Mouse (Mus musculus) neural tube, embryonic 12.5 days (tissue): ENCODE data around the gene Hk2. TPM values are rescaled to one million over a fixed set of nuclear protein-coding genes. Genes with fewer than 3 reads are reported as not detected.

Experiments used
- ATAC-seq: fragments of 200-750 bp; cut with Nextera tagmentation; 2 replicates; pipeline ENCODE4 v1.8.0; 2017; ENCODE audit warnings: low read depth, mild to moderate bottlenecking, moderate TSS enrichment, moderate library complexity; ENCODE audit not compliant: low FRiP score
- H3K27ac ChIP-seq: fragments of 300-500 bp; sonication (generic); 2 replicates; pipeline ENCODE4 v1.5.1; 2016
- H3K27me3 ChIP-seq: fragments of 300-500 bp; sonication (generic); replicated peaks from 2 replicates; pipeline ENCODE4 v1.6.1; 2016; ENCODE audit warnings: mild to moderate bottlenecking
- H3K36me3 ChIP-seq: fragments of 300-500 bp; sonication (generic); 2 replicates; pipeline ENCODE4 v1.6.1; 2016; ENCODE audit warnings: mild to moderate bottlenecking
- H3K4me1 ChIP-seq: fragments of 300-500 bp; sonication (generic); 2 replicates; pipeline ENCODE4 v1.6.1; 2016
- H3K4me2 ChIP-seq: fragments of 300-500 bp; sonication (generic); replicated peaks from 2 replicates; pipeline ENCODE4 v1.6.1; 2016; ENCODE audit warnings: mild to moderate bottlenecking
- H3K4me3 ChIP-seq: fragments of 300-500 bp; sonication (generic); 2 replicates; pipeline ENCODE4 v1.5.1; 2016
- H3K9ac ChIP-seq: fragments of 300-500 bp; sonication (generic); 2 replicates; pipeline ENCODE4 v1.6.1; 2016; ENCODE audit warnings: mild to moderate bottlenecking
- H3K9me3 ChIP-seq: fragments of 300-500 bp; sonication (generic); 2 replicates; pipeline ENCODE4 v1.6.1; 2016; ENCODE audit warnings: mild to moderate bottlenecking
- WGBS: fragments of 180-500 bp; shearing (Covaris S2); methylation state at CpG from one replicate; pipeline ENCODE4 v1.1.7; 2016; 5-methylcytosine and 5-hydroxymethylcytosine counted together
- polyA plus RNA-seq: library from polyadenylated mRNA; unstranded; fragments of >200 nt; fragmentation: Nextera tagmentation; extraction: Ambion mirVana; gene quantifications from 2 replicates; pipeline ENCODE4 v1.2.1, GENCODE M21; 2016

The Hk2 gene
- polyA plus RNA-seq, 1 experiment from 2014 or later: 8.1 TPM

GRCm38 (mm10) chr6:82783906-82784305, 9.7 kb upstream of the Hk2 start:
- Histone ChIP-seq H3K36me3 (no peaks in the 10 kb centered on the region), H3K4me3 (no peak overlapping the region), H3K4me1 (no peaks in the 10 kb centered on the region), H3K9me3 (no peaks in the 10 kb centered on the region), H3K27ac (no peak overlapping the region), H3K4me2 (no peak overlapping the region), H3K27me3 (no peaks in the 10 kb centered on the region), H3K9ac (no peak overlapping the region)
- ATAC-seq: no peak
- 74% methylated on average over 4 of the region's 4 CpGs for WGBS

GRCm38 (mm10) chr6:82780802-82781393, 6.6 kb upstream of the Hk2 start:
- Histone ChIP-seq H3K36me3 (no peaks in the 10 kb centered on the region), H3K27me3 (no peaks in the 10 kb centered on the region), H3K4me1 (no peaks in the 10 kb centered on the region), H3K4me2 (no peak overlapping the region), H3K9ac (no peak overlapping the region), H3K27ac (no peak overlapping the region), H3K4me3 (no peak overlapping the region), H3K9me3 (no peaks in the 10 kb centered on the region)
- no peak for ATAC-seq
- WGBS: 30% methylated on average over 8 of the region's 8 CpGs

- Histone ChIP-seq H3K9ac (no peak overlapping the region), H3K4me1 (no peaks in the 10 kb centered on the region)
Measured at GRCm38 (mm10) chr6:82780369-82780768, 6.1 kb upstream of the Hk2 start.

GRCm38 (mm10) chr6:82777124-82777654, 2.9 kb upstream of the Hk2 start:
- no peak overlapping the region for H3K9ac ChIP-seq
- no peak for ATAC-seq
- no peak overlapping the region for H3K4me2 ChIP-seq
- H3K4me3 ChIP-seq: no peak overlapping the region
- H3K36me3 ChIP-seq: no peaks in the 10 kb centered on the region
- no peaks in the 10 kb centered on the region for H3K27me3 ChIP-seq
- 91% methylated on average over 4 of the region's 4 CpGs for WGBS
- H3K4me1 ChIP-seq: peaks cover 5% of the 10 kb centered on the region
- no peaks in the 10 kb centered on the region for H3K9me3 ChIP-seq
- H3K27ac ChIP-seq: no peak overlapping the region

More at GRCm38 (mm10) chr6:82780369-82780768, 6.1 kb upstream of the Hk2 start:
- WGBS: 49% methylated on average over 4 of the region's 4 CpGs
- no peaks in the 10 kb centered on the region for H3K9me3 ChIP-seq
- no peaks in the 10 kb centered on the region for H3K27me3 ChIP-seq
- no peak for ATAC-seq
- no peak overlapping the region for H3K4me3 ChIP-seq
- H3K27ac ChIP-seq: no peak overlapping the region
- no peaks in the 10 kb centered on the region for H3K36me3 ChIP-seq
- H3K4me2 ChIP-seq: no peak overlapping the region

- Histone ChIP-seq H3K4me2 (no peak overlapping the region), H3K36me3 (no peaks in the 10 kb centered on the region), H3K9me3 (no peaks in the 10 kb centered on the region), H3K4me3 (no peak overlapping the region), H3K27me3 (no peaks in the 10 kb centered on the region), H3K27ac (no peak overlapping the region), H3K9ac (no peak overlapping the region), H3K4me1 (peaks cover 5% of the 10 kb centered on the region)
- 85% methylated on average over 6 of the region's 6 CpGs for WGBS
- ATAC-seq: no peak
Measured at GRCm38 (mm10) chr6:82775386-82775785, 1.1 kb upstream of the Hk2 start.

- peak; percentile 60 for ATAC-seq
- Histone ChIP-seq H3K9me3 (no peaks in the 10 kb centered on the region), H3K27ac (no peak overlapping the region), H3K9ac (peak overlapping the region; percentile 55), H3K4me1 (peaks cover 9% of the 10 kb centered on the region), H3K36me3 (no peaks in the 10 kb centered on the region), H3K4me3 (peak overlapping the region; percentile 55), H3K4me2 (peak overlapping the region; percentile 97), H3K27me3 (no peaks in the 10 kb centered on the region)
- WGBS: under 1% methylated on average over 68 of the region's 68 CpGs
Measured at GRCm38 (mm10) chr6:82773261-82774131, 758 bp downstream of the Hk2 start.

GRCm38 (mm10) chr6:82772451-82773101, 1.7 kb downstream of the Hk2 start:
- Histone ChIP-seq H3K27ac (no peak overlapping the region), H3K9ac (peak overlapping the region; percentile 55; the same call in 1 of the 2 replicates)
- ATAC-seq: 0 out of 2 replicates have a peak, but pooled peaks have one; percentile 15

GRCm38 (mm10) chr6:82771981-82772409, 2.3 kb downstream of the Hk2 start:
- Histone ChIP-seq H3K36me3 (no peaks in the 10 kb centered on the region), H3K4me2 (peak overlapping the region; percentile 97), H3K27ac (no peak overlapping the region), H3K9me3 (no peaks in the 10 kb centered on the region), H3K9ac (no peak overlapping the region), H3K4me3 (peak overlapping the region; percentile 55), H3K27me3 (no peaks in the 10 kb centered on the region), H3K4me1 (peaks cover 9% of the 10 kb centered on the region)
- whole genome bisulfite sequencing: 1% methylated on average over 10 of the region's 10 CpGs
- no peak for ATAC-seq

More at GRCm38 (mm10) chr6:82772451-82773101, 1.7 kb downstream of the Hk2 start:
- H3K4me3 ChIP-seq: peak overlapping the region; percentile 55
- under 1% methylated on average over 19 of the region's 19 CpGs for WGBS
- no peaks in the 10 kb centered on the region for H3K27me3 ChIP-seq
- H3K36me3 ChIP-seq: no peaks in the 10 kb centered on the region
- H3K9me3 ChIP-seq: no peaks in the 10 kb centered on the region
- peaks cover 9% of the 10 kb centered on the region for H3K4me1 ChIP-seq
- H3K4me2 ChIP-seq: peak overlapping the region; percentile 97

- Histone ChIP-seq H3K36me3 (no peaks in the 10 kb centered on the region), H3K27me3 (no peaks in the 10 kb centered on the region), H3K9ac (no peak overlapping the region), H3K27ac (no peak overlapping the region), H3K9me3 (no peaks in the 10 kb centered on the region), H3K4me3 (no peak overlapping the region), H3K4me1 (peaks cover 9% of the 10 kb centered on the region), H3K4me2 (no peak overlapping the region)
- ATAC-seq: no peak
- 66% methylated on average over 9 of the region's 9 CpGs for WGBS
Measured at GRCm38 (mm10) chr6:82771059-82771458, 3.2 kb downstream of the Hk2 start.

- Histone ChIP-seq H3K9ac (no peak overlapping the region), H3K9me3 (no peaks in the 10 kb centered on the region), H3K27me3 (no peaks in the 10 kb centered on the region), H3K36me3 (no peaks in the 10 kb centered on the region), H3K4me3 (no peak overlapping the region), H3K4me2 (no peak overlapping the region), H3K27ac (no peak overlapping the region), H3K4me1 (peaks cover 9% of the 10 kb centered on the region)
- 78% methylated on average over 3 of the region's 3 CpGs for WGBS
- no peak for ATAC-seq
Measured at GRCm38 (mm10) chr6:82770286-82770685, 4.0 kb downstream of the Hk2 start.

GRCm38 (mm10) chr6:82769704-82770103, 4.5 kb downstream of the Hk2 start:
- Histone ChIP-seq H3K4me1 (peaks cover 9% of the 10 kb centered on the region), H3K27ac (no peak overlapping the region), H3K4me2 (no peak overlapping the region), H3K9ac (no peak overlapping the region), H3K9me3 (no peaks in the 10 kb centered on the region), H3K4me3 (no peak overlapping the region), H3K27me3 (no peaks in the 10 kb centered on the region), H3K36me3 (no peaks in the 10 kb centered on the region)
- no peak for ATAC-seq
- 69% methylated on average over 4 of the region's 5 CpGs for WGBS
